Mouse (Mus musculus) lung, embryonic 15.5 days (tissue): ENCODE data around the gene Irf9. TPM values are rescaled to one million over a fixed set of nuclear protein-coding genes. Genes with fewer than 3 reads are reported as not detected.

Source experiments
- ATAC-seq: fragments of 200-750 bp; cut with Nextera tagmentation; 2 replicates; pipeline ENCODE4 v1.8.0; 2017; ENCODE audit warnings: moderate number of reproducible peaks, borderline replicate concordance; ENCODE audit not compliant: low FRiP score, low TSS enrichment; ENCODE audit errors: extremely low read depth
- H3K27ac ChIP-seq: fragments of 300-500 bp; sonication (generic); 2 replicates; pipeline ENCODE4 v1.5.1; 2015; ENCODE audit warnings: moderate library complexity, mild to moderate bottlenecking, inconsistent platforms
- H3K27me3 ChIP-seq: fragments of 300-500 bp; sonication (generic); 2 replicates; pipeline ENCODE4 v1.6.1; 2015; ENCODE audit warnings: inconsistent platforms
- H3K36me3 ChIP-seq: fragments of 300-500 bp; sonication (generic); 2 replicates; pipeline ENCODE4 v1.6.1; 2015; ENCODE audit warnings: inconsistent platforms
- H3K4me1 ChIP-seq: fragments of 300-500 bp; sonication (generic); 2 replicates; pipeline ENCODE4 v1.6.1; 2015; ENCODE audit warnings: inconsistent platforms
- H3K4me2 ChIP-seq: fragments of 300-500 bp; sonication (generic); 2 replicates; pipeline ENCODE4 v1.6.1; 2015; ENCODE audit warnings: inconsistent platforms, mild to moderate bottlenecking, moderate library complexity
- H3K4me3 ChIP-seq: fragments of 300-500 bp; sonication (generic); 2 replicates; pipeline ENCODE4 v1.5.1; 2015; ENCODE audit warnings: mild to moderate bottlenecking, inconsistent platforms
- H3K9ac ChIP-seq: fragments of 300-500 bp; sonication (generic); 2 replicates; pipeline ENCODE4 v1.6.1; 2015; ENCODE audit warnings: inconsistent platforms
- H3K9me3 ChIP-seq: fragments of 300-500 bp; sonication (generic); 2 replicates; pipeline ENCODE4 v1.6.1; 2016; ENCODE audit warnings: inconsistent platforms
- WGBS: fragments of 180-500 bp; shearing (Covaris S2); methylation state at CpG from one replicate; pipeline ENCODE4 v1.1.7; 2015; 5-methylcytosine and 5-hydroxymethylcytosine counted together
- polyA plus RNA-seq: library from polyadenylated mRNA; unstranded; fragments of >200 nt; fragmentation: Nextera tagmentation; extraction: Ambion mirVana; gene quantifications from 2 replicates; pipeline ENCODE4 v1.2.1, GENCODE M21; 2015

The Irf9 gene
- polyA plus RNA-seq, 1 experiment from 2014 or later = 14.4 TPM

DNA sequence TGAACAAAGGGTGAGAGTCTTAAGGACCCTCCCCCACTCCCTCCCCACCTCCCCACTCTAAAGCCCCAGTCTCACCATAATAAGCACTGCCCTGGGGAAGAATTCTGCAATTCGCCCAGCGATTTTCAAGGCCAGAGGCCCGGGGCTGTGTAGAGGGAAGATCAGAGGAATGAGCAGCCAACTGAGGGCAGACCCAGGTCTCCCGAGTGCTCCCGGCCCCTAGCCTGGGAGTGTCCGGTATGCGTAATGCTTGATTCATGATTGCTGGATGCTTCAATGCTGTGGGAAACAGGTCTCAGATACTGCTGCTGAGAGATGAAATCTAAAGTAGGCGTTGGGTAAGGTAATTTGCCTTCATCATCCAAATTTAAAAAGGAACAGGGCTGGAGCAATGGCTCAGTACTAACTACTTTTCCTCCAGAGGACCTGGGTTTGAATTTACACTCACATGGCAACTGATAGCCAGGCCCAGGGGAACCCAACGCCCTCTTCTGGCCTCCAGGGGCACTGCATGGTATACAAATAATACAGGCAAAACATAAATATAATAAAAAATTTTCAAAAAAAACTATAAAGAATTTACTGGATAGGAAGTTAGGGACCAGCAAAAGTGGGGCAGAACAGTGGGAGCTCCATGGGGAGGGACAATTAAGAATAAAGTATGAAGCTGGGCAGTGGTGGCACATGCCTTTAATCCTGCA, 21.2 kb upstream of the Irf9 start:
- Histone ChIP-seq H3K4me2 (no peak overlapping the region), H3K9me3 (no peaks in the 10 kb centered on the region), H3K4me1 (peaks cover 23% of the 10 kb centered on the region), H3K4me3 (no peak overlapping the region), H3K9ac (no peak overlapping the region), H3K27ac (no peak overlapping the region), H3K36me3 (peaks cover 18% of the 10 kb centered on the region), H3K27me3 (peaks cover 8% of the 10 kb centered on the region; the same call in 1 of the 2 replicates)
- no peak for ATAC-seq
- 74% methylated on average over 9 of the region's 9 CpGs for WGBS

DNA sequence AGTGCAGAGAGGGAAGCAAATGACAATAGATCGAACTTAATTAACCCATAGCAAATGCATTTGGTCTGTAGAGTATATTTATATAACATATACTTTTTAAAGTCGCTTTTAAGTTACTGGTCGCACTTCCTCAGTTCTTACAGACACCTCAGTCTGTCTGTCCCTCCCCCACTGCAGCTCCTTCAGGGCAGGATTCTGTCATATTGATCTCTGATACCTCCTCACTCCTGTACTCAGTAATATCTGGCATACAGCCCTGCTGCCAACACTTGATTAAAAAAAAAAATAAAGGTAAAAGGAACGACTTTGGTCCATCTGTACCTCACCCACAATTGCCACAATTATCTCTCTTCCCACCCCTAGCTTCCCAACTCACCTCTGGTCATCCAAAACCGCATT, 19.1 kb upstream of the Irf9 start:
- Histone ChIP-seq H3K4me3 (peak overlapping the region; percentile 46), H3K9ac (0 out of 2 replicates have a peak overlapping the region, but pooled peaks have one; percentile 45), H3K27me3 (peaks cover 8% of the 10 kb centered on the region; the same call in 1 of the 2 replicates), H3K9me3 (no peaks in the 10 kb centered on the region), H3K36me3 (peaks cover 25% of the 10 kb centered on the region), H3K4me1 (peaks cover 10% of the 10 kb centered on the region), H3K27ac (no peak overlapping the region), H3K4me2 (peak overlapping the region; percentile 87)
- no peak for ATAC-seq
- 38% methylated on average over 5 of the region's 5 CpGs for WGBS

DNA sequence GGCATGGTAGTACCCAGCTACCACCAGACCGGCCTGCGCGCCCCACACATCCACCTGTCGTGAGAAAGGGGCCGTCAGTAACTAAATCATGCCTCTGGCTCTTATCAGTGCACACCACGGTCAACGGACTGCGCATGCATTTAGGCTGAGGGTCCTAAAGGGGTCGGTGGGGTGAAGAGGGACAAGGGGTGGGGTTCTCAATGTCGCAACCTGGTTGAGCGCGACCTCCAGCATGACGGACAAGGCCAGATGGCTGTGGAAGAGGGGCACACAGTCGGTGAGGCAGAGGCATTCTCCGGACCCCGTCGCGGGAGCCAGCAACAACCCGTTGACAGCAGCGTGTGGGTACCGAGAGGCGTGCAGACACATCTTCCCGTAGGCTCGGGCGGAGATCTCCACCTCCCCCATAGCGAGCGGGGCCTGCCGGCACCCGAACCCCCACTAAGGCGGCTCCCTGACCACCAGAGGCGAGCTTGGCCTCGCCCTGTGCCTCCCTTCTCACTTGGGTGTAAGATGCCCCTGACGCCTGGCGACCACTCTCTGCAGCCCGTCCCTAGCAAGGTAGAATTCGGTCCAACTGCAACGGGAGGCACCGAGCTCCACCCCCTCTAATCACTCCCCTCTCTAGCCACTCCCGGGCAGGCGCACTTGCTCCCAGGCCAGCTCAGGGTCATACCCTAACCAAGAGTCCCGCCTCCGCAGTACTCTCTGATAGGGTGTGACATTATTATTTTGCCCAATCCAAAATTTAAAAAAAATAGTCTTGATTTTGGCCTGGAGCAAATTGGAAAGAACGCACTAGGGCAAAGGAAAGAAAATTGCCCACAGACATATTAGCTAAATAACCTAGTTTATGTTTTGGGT, 18.4 kb upstream of the Irf9 start, which contains the start of gene Emc9:
Emc9 (minus strand) TSS at position 601 of the 864 bp plus-strand sequence.
- peak; percentile 78 for ATAC-seq

DNA sequence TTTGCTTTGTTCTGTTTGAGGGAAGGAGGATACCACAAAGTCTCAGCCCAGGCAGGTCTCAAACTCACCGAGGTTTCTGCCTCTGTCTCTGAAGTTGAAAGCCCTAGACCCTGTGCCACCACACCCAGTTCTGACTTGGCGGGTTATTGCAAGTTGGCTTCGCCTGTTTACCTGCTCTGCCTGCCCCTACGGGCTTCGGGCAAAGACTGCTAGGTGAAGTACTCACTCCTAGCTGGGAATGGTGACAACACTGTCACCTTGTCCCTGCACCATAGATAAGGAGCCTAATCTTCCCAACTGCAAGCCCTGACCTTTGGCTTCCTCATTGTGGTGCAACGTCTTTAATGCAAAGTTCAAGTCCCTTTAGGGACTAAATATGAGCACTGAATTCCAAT, 17.8 kb upstream of the Irf9 start:
- Histone ChIP-seq H3K36me3 (peaks cover 24% of the 10 kb centered on the region), H3K9ac (no peak overlapping the region), H3K27ac (no peak overlapping the region), H3K9me3 (no peaks in the 10 kb centered on the region), H3K27me3 (peaks cover 8% of the 10 kb centered on the region; the same call in 1 of the 2 replicates), H3K4me2 (peak overlapping the region; percentile 87), H3K4me3 (peak overlapping the region; percentile 46; the same call in 1 of the 2 replicates), H3K4me1 (peaks cover 16% of the 10 kb centered on the region)
- ATAC-seq = 0 out of 2 replicates have a peak, but pooled peaks have one; percentile 25
- 48% methylated on average over 6 of the region's 6 CpGs for WGBS

More for the DNA sequence above, 18.4 kb upstream of the Irf9 start, which contains the start of gene Emc9:
- Histone ChIP-seq H3K36me3 (peaks cover 25% of the 10 kb centered on the region), H3K27me3 (peaks cover 8% of the 10 kb centered on the region; the same call in 1 of the 2 replicates), H3K27ac (no peak within 1 kb of the TSS), H3K4me3 (peak within 1 kb of the TSS; percentile 46), H3K9ac (peak within 1 kb of the TSS; percentile 45), H3K4me1 (peaks cover 10% of the 10 kb centered on the region), H3K4me2 (peak within 1 kb of the TSS; percentile 87), H3K9me3 (no peaks in the 10 kb centered on the region)
- 4% methylated on average over 43 of the region's 43 CpGs for WGBS

DNA sequence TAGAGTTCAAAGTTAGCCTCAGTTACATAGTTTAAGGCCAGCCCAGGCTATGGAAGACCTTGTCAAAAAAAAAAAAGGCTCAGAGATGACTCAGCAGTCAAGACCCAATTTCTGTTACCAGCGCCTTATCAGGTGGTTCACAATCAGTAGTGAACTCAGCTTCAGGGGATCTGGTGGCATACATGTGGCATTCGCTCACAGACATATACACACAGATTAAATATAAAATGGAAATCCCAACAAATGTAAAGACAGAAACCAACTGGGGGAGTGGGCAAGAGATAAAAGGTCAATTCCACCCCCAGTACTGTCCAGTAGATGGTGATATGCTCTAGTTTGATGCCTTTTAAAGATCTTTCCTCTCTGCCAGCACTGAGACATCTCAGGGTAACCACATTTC, 17.2 kb upstream of the Irf9 start:
- WGBS = 87% methylated on average over 2 of the region's 2 CpGs
- peaks cover 16% of the 10 kb centered on the region for H3K4me1 ChIP-seq
- no peak overlapping the region for H3K9ac ChIP-seq
- H3K27ac ChIP-seq = no peak overlapping the region
- no peak for ATAC-seq
- H3K36me3 ChIP-seq = peaks cover 21% of the 10 kb centered on the region
- peaks cover 8% of the 10 kb centered on the region; the same call in 1 of the 2 replicates for H3K27me3 ChIP-seq
- no peak overlapping the region for H3K4me3 ChIP-seq
- H3K9me3 ChIP-seq = no peaks in the 10 kb centered on the region
- H3K4me2 ChIP-seq = no peak overlapping the region

DNA sequence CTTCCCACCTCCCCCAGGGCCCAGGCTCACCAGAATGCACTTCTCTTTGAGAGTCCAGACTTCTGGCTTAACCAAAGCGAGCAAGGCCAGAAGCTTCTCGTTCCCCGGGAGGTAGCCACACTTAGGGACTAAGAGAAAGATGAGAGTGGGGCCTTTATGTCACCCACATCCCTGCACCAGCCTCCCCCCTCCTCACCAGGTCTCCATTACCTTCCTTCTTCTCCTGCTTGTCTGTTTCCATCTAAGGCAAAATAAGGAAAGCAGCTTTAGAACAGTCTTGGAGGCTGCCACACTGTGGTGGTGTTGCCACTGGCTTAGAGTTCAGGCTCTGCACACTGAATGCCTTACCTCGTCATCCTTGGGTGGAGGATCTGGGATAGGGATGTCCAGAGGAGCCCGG, 14.1 kb upstream of the Irf9 start:
- Histone ChIP-seq H3K4me1 (peaks cover 32% of the 10 kb centered on the region), H3K4me2 (no peak overlapping the region), H3K9ac (no peak overlapping the region), H3K36me3 (peaks cover 10% of the 10 kb centered on the region), H3K27me3 (peaks cover 7% of the 10 kb centered on the region; the same call in 1 of the 2 replicates), H3K27ac (no peak overlapping the region), H3K9me3 (no peaks in the 10 kb centered on the region), H3K4me3 (no peak overlapping the region)
- WGBS = 89% methylated on average over 5 of the region's 5 CpGs
- no peak for ATAC-seq

DNA sequence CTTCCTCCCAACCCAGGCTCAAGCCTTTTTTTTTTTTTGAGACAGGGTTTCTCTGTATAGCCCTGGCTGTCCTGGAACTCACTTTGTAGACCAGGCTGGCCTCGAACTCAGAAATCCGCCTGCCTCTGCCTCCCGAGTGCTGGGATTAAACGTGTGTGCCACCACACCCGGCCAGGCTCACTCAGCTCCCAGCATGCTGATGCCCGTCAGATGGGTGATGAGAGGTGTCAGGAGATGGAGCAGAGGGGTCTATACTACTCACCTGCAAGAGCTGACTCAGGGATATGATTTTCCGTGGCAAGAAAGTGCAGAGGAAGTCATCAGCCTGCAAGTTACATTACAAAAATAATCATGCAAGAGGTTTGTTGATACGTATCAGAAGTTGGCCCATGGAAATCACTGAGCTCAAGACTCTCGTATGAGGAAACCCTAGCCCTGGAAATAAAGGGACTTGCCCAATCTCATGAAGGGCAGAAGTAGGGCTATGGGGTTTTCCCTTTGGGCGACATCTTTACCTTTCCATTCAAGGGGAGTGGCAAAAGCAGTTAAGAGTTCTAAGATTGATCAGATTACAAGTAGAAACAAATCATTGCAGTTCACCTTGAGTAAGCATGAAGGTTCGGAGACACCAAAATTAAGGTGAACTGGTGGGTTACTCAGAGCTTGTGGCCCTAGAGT, 13.5 kb upstream of the Irf9 start:
- 78% methylated on average over 11 of the region's 11 CpGs for WGBS
- Histone ChIP-seq H3K9ac (peak overlapping the region; percentile 66), H3K4me2 (peak overlapping the region; percentile 93), H3K4me1 (peaks cover 26% of the 10 kb centered on the region), H3K27ac (peak overlapping the region; percentile 99; the same call in 1 of the 2 replicates), H3K27me3 (peaks cover under 1% of the 10 kb centered on the region; the same call in 1 of the 2 replicates), H3K9me3 (no peaks in the 10 kb centered on the region), H3K4me3 (peak overlapping the region; percentile 84), H3K36me3 (peaks cover 13% of the 10 kb centered on the region)
- ATAC-seq = no peak

DNA sequence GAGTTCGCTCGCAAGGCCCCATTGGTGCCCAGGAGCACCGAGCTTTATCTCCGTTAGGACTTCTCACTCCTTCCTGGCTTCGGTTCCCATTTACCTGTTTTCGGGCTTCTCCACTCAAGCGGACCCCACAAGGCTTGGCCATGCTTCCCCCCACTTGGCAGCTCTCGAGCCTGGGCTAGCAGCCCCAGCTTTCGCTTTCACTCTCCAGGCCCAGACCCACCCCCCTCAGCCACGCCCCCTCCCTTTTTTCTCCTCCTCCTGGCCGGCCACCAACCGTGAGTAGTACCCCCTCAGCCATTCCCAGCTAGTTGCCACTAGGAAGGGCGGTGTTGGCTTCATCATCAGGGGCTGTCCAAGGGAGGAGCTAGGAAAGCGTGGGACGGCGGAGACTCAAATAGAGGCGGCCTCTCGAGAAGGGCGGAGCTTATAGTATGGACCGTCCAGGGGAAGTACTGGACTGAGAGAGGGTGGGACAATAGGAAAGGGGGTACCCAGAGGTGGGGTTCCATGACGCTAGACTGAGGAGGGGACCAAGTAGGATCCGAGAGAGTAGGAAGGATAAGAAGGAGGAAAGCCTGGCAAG, 12.5 kb upstream of the Irf9 start, which contains the start of gene Psme2:
Psme2 (minus strand) TSS at position 366 of the 583 bp plus-strand sequence.
- peak; percentile 97 for ATAC-seq
- H3K4me2 ChIP-seq = peak within 1 kb of the TSS; percentile 93
- WGBS = under 1% methylated on average over 22 of the region's 22 CpGs
- H3K4me1 ChIP-seq = peaks cover 25% of the 10 kb centered on the region
- no peaks in the 10 kb centered on the region for H3K9me3 ChIP-seq
- peaks cover 23% of the 10 kb centered on the region for H3K36me3 ChIP-seq
- H3K27me3 ChIP-seq = no peaks in the 10 kb centered on the region
- peak within 1 kb of the TSS; percentile 84 for H3K4me3 ChIP-seq
- peak within 1 kb of the TSS; percentile 80 for H3K9ac ChIP-seq
- H3K27ac ChIP-seq = peak within 1 kb of the TSS; percentile 99

DNA sequence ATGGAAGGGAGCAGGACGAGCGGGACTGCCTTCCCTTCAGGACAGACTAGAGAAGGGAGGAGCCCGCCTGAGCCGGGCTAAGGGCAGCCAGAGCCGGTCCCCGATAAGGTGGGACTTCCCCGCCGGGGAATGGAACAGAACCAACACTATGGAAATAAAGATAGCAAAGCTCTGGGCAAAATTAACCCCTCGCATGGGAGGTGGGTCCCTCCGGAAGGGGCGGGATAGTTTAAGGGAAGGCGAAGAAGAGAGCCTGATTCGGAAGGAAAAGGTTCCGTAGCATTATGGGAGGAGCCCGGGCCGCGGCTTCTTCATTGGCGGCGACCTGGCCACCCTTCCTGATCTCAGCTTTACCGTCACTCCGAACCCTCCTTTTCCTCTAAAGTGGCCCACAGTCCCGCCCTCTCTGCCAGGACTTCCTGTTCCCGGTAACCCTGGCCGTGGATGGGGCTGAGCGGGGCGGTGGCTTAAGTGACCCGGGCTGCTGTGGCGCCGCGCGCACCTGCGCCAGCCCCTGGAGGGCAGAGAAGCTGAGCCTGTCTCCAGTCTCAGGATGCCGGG, 12.0 kb upstream of the Irf9 start, which contains the start of gene Rnf31:
Rnf31 (plus strand) TSS at position 378 of the 561 bp plus-strand sequence.
- peak within 1 kb of the TSS; percentile 84 for H3K4me3 ChIP-seq
- peaks cover 28% of the 10 kb centered on the region for H3K36me3 ChIP-seq
- no peaks in the 10 kb centered on the region for H3K9me3 ChIP-seq
- H3K27ac ChIP-seq = peak within 1 kb of the TSS; percentile 99
- H3K4me2 ChIP-seq = peak within 1 kb of the TSS; percentile 93
- 0% methylated on average over 33 of the region's 33 CpGs for whole genome bisulfite sequencing
- peak; percentile 90 for ATAC-seq
- no peaks in the 10 kb centered on the region for H3K27me3 ChIP-seq
- H3K4me1 ChIP-seq = peaks cover 25% of the 10 kb centered on the region
- peak within 1 kb of the TSS; percentile 80 for H3K9ac ChIP-seq

DNA sequence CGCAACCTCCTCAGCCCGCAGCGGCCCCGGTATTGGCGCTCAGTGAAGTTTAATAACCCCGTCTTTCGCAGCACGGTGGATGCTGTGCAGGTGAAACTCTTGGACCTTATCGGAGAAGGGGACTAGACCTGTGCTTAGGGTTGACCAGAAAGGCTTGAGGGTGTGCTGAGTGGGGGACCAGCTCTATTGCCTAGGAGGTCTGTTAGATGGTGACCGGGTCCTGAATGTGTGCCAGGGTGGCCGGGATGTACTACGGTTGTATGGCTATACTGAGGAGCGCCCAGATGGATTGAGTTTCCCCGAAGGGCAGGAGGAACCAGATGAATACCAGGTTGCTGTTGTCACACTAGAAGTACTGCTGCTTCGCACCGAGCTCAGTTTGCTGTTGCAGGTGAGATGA, 11.1 kb upstream of the Irf9 start:
- Histone ChIP-seq H3K27me3 (no peaks in the 10 kb centered on the region), H3K36me3 (peaks cover 33% of the 10 kb centered on the region), H3K9me3 (no peaks in the 10 kb centered on the region), H3K9ac (peak overlapping the region; percentile 80), H3K4me3 (peak overlapping the region; percentile 84), H3K4me1 (peaks cover 25% of the 10 kb centered on the region), H3K27ac (peak overlapping the region; percentile 99), H3K4me2 (peak overlapping the region; percentile 93)
- ATAC-seq = no peak
- WGBS = 4% methylated on average over 16 of the region's 16 CpGs
